Mouse (Mus musculus): ENCODE data around the gene Spata33. TPM values are rescaled to one million over a fixed set of nuclear protein-coding genes. Genes with fewer than 3 reads are reported as not detected.

Spata33 gene
- total and polyA plus RNA-seq, 3 experiments, result 1.2 to 1.4 TPM; not detected in 1

- TF ChIP-seq TBP (IDR thresholded peaks at IDR 0.05; ENCODE audit: low read depth, low read length), result no peak
- no peak for TF ChIP-seq POLR2AphosphoS2 (IDR thresholded peaks at IDR 0.05; ENCODE audit: low read length)
- no peak for TF ChIP-seq NRF1 (IDR thresholded peaks at IDR 0.05; ENCODE audit: insufficient read depth, low read depth, low read length, poor library complexity, severe bottlenecking)
- no peak for TF ChIP-seq TCF12 (IDR thresholded peaks at IDR 0.05; ENCODE audit: low read depth, low read length)
- TF ChIP-seq GATA1 (IDR thresholded peaks at IDR 0.05; ENCODE audit: low read depth, low read length), result no peak
- no peak for TF ChIP-seq EP300 (IDR thresholded peaks at IDR 0.05; ENCODE audit: low read depth in 1 of 2, low read length in 2 of 2)
- TF ChIP-seq KAT2A (conservative IDR thresholded peaks at IDR 0.05; ENCODE audit: low read depth, low read length), result no peak
- TF ChIP-seq NELFE (IDR thresholded peaks at IDR 0.05; ENCODE audit: low read depth, low read length), result no peak
- TF ChIP-seq ETS1 (IDR thresholded peaks at IDR 0.05; ENCODE audit: low read depth, low read length), result no peak
- no peak for TF ChIP-seq ELF1 (IDR thresholded peaks at IDR 0.05; ENCODE audit: low read depth, low read length)
- no peak for TF ChIP-seq MAFK (IDR thresholded peaks at IDR 0.05; ENCODE audit: borderline replicate concordance, low read depth, low read length)
- H3K27ac ChIP-seq (ENCODE audit: control insufficient read depth, low read depth, low read length), result no peak overlapping the region
- H3K36me3 ChIP-seq (ENCODE audit: control insufficient read depth in 1 of 2, insufficient read depth in 2 of 2, low read length in 2 of 2), result no peaks in the 10 kb centered on the region
- H3K9ac ChIP-seq (ENCODE audit: control insufficient read depth, low read depth, low read length, poor library complexity, severe bottlenecking), result no peak overlapping the region
- H3K79me2 ChIP-seq (ENCODE audit: control insufficient read depth, insufficient read depth, low read length, poor library complexity), result no peaks in the 10 kb centered on the region
- no peak for DNase-seq (ENCODE audit: low read depth, low spot score)
- H3K4me3 ChIP-seq (ENCODE audit: control insufficient read depth in 1 of 2, insufficient read depth in 1 of 2, low read depth in 2 of 2, low read length in 2 of 2), result no peak overlapping the region
- H3K27me3 ChIP-seq (ENCODE audit: control insufficient read depth in 1 of 2, insufficient read depth in 2 of 2, low read length in 2 of 2), result no peaks in the 10 kb centered on the region
- H3K9me3 ChIP-seq (replicated peaks; ENCODE audit: insufficient read depth, low read length), result no peaks in the 10 kb centered on the region
- no peaks in the 10 kb centered on the region for H3K4me1 ChIP-seq (ENCODE audit: control insufficient read depth in 1 of 2, insufficient read depth in 2 of 2, low read length in 2 of 2)
Measured at GRCm38 (mm10) chr8:123243053-123243452, 30.4 kb downstream of the Spata33 start.

GRCm38 (mm10) chr8:123244382-123244781 lies 31.8 kb downstream of the Spata33 start:
- peaks cover 0 to 2% of the 10 kb centered on the region in 2 experiments; a peak in 1 of 4 replicates for H3K36me3 ChIP-seq (ENCODE audit: control insufficient read depth in 1 of 2, insufficient read depth in 2 of 2, low read length in 2 of 2)

GRCm38 (mm10) chr8:123245543-123245942 lies 32.9 kb downstream of the Spata33 start:
- peaks cover 0 to 2% of the 10 kb centered on the region in 2 experiments; a peak in 1 of 4 replicates for H3K36me3 ChIP-seq (ENCODE audit: control insufficient read depth in 1 of 2, insufficient read depth in 2 of 2, low read length in 2 of 2)

More at GRCm38 (mm10) chr8:123244382-123244781, 31.8 kb downstream of the Spata33 start:
- no peak overlapping the region for H3K27ac ChIP-seq (ENCODE audit: control insufficient read depth, low read depth, low read length)
- H3K9me3 ChIP-seq (replicated peaks; ENCODE audit: insufficient read depth, low read length), result no peaks in the 10 kb centered on the region
- no peaks in the 10 kb centered on the region for H3K79me2 ChIP-seq (ENCODE audit: control insufficient read depth, insufficient read depth, low read length, poor library complexity)
- no peaks in the 10 kb centered on the region for H3K27me3 ChIP-seq (ENCODE audit: control insufficient read depth in 1 of 2, insufficient read depth in 2 of 2, low read length in 2 of 2)
- no peak overlapping the region for H3K9ac ChIP-seq (ENCODE audit: control insufficient read depth, low read depth, low read length, poor library complexity, severe bottlenecking)
- H3K4me1 ChIP-seq (ENCODE audit: control insufficient read depth in 1 of 2, insufficient read depth in 2 of 2, low read length in 2 of 2), result peaks cover 0 to 10% of the 10 kb centered on the region in 2 experiments; a peak in 1 of 4 replicates
- no peak for TF ChIP-seq JUND (IDR thresholded peaks at IDR 0.05; ENCODE audit: low read depth, low read length)
- no peak for TF ChIP-seq USF1 (IDR thresholded peaks at IDR 0.05; ENCODE audit: low read depth, low read length)
- TF ChIP-seq MYC (IDR thresholded peaks at IDR 0.05; ENCODE audit: low read depth, low read length), result no peak
- no peak for DNase-seq (ENCODE audit: low read depth, low spot score)
- H3K4me3 ChIP-seq (ENCODE audit: control insufficient read depth in 1 of 2, insufficient read depth in 1 of 2, low read depth in 2 of 2, low read length in 2 of 2), result no peak overlapping the region

More at GRCm38 (mm10) chr8:123245543-123245942, 32.9 kb downstream of the Spata33 start:
- no peak overlapping the region for H3K27ac ChIP-seq (ENCODE audit: control insufficient read depth, low read depth, low read length)
- no peaks in the 10 kb centered on the region for H3K27me3 ChIP-seq (ENCODE audit: control insufficient read depth in 1 of 2, insufficient read depth in 2 of 2, low read length in 2 of 2)
- DNase-seq (ENCODE audit: low read depth, low spot score), result no peak
- TF ChIP-seq ELF1 (IDR thresholded peaks at IDR 0.05; ENCODE audit: low read depth, low read length) (no peak), NRF1 (IDR thresholded peaks at IDR 0.05; ENCODE audit: insufficient read depth, low read depth, low read length, poor library complexity, severe bottlenecking) (no peak), NELFE (IDR thresholded peaks at IDR 0.05; ENCODE audit: low read depth, low read length) (no peak), RAD21 (IDR thresholded peaks at IDR 0.05; ENCODE audit: low read depth, low read length) (no peak), ZKSCAN1 (IDR thresholded peaks at IDR 0.05; ENCODE audit: low read depth, low read length) (no peak), MAZ (IDR thresholded peaks at IDR 0.05; ENCODE audit: low read depth, low read length) (no peak), POLR2A (IDR thresholded peaks at IDR 0.05; ENCODE audit: control insufficient read depth in 1 of 2, insufficient read depth in 1 of 2, low read depth in 1 of 2, low read length in 2 of 2, poor library complexity in 1 of 2) (no peak), MAX (IDR thresholded peaks at IDR 0.05; ENCODE audit: low read length) (no peak), ETS1 (IDR thresholded peaks at IDR 0.05; ENCODE audit: low read depth, low read length) (no peak), E2F4 (IDR thresholded peaks at IDR 0.05; ENCODE audit: borderline replicate concordance, low read depth, low read length) (no peak), POLR2AphosphoS5 (IDR thresholded peaks at IDR 0.05; ENCODE audit: borderline replicate concordance, low read depth, low read length) (no peak), JUND (IDR thresholded peaks at IDR 0.05; ENCODE audit: low read depth, low read length) (no peak), TCF12 (IDR thresholded peaks at IDR 0.05; ENCODE audit: low read depth, low read length) (no peak), USF2 (IDR thresholded peaks at IDR 0.05; ENCODE audit: borderline replicate concordance in 1 of 2, insufficient read depth in 1 of 2, low read depth in 1 of 2, low read length in 2 of 2) (no peak), SIN3A (IDR thresholded peaks at IDR 0.05; ENCODE audit: low read length) (no peak)
- H3K79me2 ChIP-seq (ENCODE audit: control insufficient read depth, insufficient read depth, low read length, poor library complexity), result no peaks in the 10 kb centered on the region
- H3K4me3 ChIP-seq (ENCODE audit: control insufficient read depth in 1 of 2, insufficient read depth in 1 of 2, low read depth in 2 of 2, low read length in 2 of 2), result no peak overlapping the region
- H3K9me3 ChIP-seq (replicated peaks; ENCODE audit: insufficient read depth, low read length), result no peaks in the 10 kb centered on the region
- peaks cover 0 to 10% of the 10 kb centered on the region in 2 experiments; a peak in 1 of 4 replicates for H3K4me1 ChIP-seq (ENCODE audit: control insufficient read depth in 1 of 2, insufficient read depth in 2 of 2, low read length in 2 of 2)
- no peak overlapping the region for H3K9ac ChIP-seq (ENCODE audit: control insufficient read depth, low read depth, low read length, poor library complexity, severe bottlenecking)

Data from MEL (cell line).